Mouse (Mus musculus) ovary, postnatal 10 days (tissue): ENCODE data around the gene Cdv3.

Experiments
- DNase-seq: peaks from one replicate; pipeline ENCODE4 v3.0.0; 2022; ENCODE audit warnings: low spot score

The Cdv3 gene

GRCm38 (mm10) chr9:103365290-103366247 lies at the start of gene Cdv3:
Gene Cdv3, minus strand, starts transcription at chr9:103365840.
- DNase-seq, result peak; percentile 88

- DNase-seq, result no peak
These were observed 47.8 kb upstream of the Cdv3 start for GRCm38 (mm10) chr9:103413457-103413856.

GRCm38 (mm10) chr9:103409119-103409518 lies 43.5 kb upstream of the Cdv3 start:
- no peak for DNase-seq

- DNase-seq, result no peak
These were observed 42.6 kb upstream of the Cdv3 start for GRCm38 (mm10) chr9:103408136-103408777.

- no peak for DNase-seq
These were observed 37.8 kb upstream of the Cdv3 start for GRCm38 (mm10) chr9:103403331-103403973.

- no peak for DNase-seq
These were observed 33.0 kb upstream of the Cdv3 start for GRCm38 (mm10) chr9:103398509-103399157.

DNA sequence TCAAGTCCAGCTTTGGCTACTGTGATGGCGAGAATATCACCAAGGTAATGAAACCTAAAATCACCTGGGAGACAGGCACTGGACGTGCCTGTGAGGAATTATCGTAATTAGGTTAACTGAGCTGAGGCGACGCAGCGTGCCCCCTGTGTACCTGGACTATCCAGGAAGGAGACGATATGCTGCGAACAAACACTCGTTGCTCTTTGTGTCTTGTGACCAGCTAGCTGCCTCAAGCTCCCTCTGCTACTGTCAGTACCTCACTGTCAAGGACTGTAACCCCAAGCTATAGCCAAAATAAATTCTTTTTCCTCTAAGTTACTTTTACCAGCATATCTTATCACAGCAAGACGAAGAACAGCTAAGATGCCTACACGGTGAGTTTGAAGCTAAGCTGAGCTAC lies 27.6 kb upstream of the Cdv3 start:
- DNase-seq, result no peak

GRCm38 (mm10) chr9:103391796-103392372 lies 26.2 kb upstream of the Cdv3 start:
- no peak for DNase-seq

DNA sequence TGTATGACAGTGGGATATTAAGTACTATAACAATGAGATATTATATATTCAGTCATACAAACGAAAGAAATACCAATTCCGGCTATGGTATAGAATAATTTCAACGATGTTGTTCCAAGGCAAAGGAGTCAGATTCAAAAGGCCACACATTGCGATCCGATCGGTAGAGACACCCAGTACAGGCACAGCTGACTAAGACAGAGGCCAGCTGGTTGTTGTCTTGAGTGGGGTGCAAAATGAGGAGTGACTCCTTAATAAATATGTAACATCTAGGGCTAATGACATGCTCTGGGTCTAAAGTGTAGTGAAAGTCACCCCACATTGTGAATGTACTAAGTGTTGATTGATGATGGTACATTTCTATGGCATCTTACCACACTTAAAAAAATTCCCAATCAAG lies 23.6 kb upstream of the Cdv3 start:
- no peak for DNase-seq

DNA sequence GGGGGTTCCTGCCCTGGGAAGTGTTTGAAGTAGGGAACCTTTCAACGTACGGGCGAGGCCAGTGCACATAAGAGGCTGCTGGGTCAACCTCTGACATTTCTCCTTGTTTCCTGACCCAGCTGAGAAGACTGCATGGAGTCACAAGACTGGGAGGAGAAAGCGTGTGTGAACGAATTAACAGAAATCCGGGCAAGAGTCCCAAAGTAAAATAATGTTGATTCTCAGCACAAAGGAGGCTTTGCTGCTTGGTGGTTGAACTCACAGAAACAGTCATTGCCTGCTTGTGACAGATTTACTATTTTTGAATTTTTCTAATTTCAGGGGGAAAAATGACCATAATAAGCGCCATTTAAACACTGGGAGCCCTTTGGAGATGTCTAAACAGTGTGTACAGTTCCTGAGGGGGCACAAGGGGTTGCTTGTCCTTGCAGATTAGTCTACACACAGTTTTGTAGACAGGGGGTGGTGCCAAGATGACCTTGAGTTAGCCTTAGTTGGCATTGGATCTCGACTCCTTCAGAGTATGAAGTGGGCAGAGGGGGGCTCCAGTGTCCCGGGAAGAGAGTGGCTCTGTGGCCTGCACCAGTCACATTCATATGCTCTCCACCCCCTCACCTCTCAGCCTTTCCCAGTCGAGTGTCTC lies 21.5 kb upstream of the Cdv3 start:
- no peak for DNase-seq

DNA sequence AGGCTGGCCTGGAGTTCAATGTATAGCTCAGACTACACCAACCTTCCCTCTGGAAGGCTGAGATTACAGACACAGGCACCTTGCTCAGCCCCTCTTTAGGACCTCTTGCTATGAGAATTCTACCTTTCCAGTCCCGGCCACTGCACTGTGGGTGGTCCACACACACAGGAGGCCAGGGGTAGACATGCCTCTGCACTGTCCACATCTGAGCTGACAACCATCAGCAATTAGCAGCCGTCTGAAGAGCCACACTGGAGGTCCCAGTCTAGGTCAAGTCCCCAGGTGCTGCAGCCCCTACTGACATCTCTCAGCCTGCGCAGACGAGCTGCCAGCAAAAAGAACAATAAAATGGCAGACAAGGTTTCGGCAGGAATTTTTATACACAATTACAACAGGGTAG lies 20.9 kb upstream of the Cdv3 start:
- DNase-seq, result no peak

DNA sequence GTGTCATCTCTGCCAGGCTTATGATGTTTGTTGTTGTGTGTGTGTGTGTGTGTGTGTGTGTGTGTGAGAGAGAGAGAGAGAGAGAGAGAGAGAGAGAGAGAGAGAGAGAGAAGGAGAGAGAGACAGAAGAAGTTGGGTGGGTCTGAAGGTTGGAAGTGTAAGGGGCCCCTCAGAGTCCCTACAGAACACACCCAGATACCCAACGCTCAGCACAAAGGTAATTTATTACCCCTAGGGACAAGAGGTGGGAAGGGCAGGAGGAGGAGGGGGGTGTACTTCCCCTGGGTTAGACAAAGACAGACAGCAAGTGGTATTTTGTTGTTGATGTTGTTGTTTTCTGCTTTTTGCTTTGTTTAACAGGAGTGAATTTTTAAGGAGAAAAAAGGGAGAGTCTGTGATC lies 20.0 kb upstream of the Cdv3 start:
- no peak for DNase-seq

DNA sequence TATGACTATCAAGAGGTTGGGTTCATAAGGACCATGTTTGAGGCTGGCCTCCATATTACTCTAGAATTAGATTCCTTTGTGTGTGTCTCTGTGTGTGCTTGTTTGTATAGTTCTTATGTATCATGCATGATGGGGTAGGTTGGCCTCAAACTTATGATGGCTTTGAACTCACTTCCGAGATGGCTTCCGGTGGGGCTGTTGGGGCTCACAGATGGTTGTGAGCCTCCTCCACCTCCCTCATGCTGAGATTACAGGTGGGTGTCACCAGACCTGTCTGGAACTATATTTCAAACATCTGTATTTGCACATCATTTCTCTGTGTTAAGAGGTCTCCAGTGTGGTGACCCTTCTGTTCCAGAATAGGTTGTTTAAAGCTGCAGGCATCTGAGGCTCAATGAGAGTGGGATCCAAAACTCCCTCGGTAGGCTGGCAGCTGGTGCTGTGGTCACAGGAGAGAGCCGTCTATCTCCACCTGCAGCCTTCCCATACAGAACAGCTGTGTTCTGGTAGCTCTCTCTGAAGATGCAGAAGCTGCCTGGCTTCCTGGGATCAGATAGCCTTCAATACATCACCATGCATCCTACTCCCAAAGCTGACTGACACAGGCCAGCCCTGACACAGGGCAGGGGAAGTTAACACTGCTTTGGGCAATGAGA lies 18.6 kb upstream of the Cdv3 start:
- no peak for DNase-seq

DNA sequence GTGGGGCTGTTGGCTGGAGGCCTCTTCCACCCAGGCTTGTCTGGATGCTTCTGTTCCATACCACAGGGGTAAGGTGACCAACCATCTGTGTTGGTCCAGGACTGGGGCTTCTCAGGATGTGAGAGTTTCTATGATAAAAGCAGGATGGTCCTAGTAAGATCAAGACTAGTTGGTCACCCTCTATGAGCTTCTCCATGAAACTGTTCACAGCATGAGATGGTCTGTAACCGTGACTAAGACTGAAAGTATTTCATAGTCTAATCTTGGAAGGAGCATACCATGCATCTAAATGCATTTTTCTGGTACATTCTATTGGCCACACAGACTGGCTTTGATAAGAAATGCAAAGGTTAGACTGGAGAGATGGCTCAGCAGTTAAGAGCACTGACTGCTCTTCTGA lies 17.9 kb upstream of the Cdv3 start:
- no peak for DNase-seq

DNA sequence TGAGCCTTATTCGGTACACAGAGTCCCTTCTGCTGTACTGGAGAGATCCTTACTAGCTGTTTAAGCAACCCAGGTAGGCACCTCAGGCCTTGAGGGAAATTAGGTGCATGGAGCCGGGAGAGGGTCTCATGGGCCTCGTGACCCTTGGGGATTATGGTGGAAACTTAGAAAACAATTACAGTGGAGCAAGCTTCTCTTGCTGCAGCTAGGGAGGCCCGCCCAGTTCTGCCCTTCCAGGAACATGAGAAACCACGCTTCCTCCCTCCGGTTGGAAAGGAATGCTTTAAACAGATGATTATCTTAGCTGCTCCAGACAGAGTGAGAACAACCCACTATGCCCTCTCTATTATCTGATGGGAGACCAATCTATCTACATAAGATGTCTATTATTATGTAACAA lies 17.3 kb upstream of the Cdv3 start:
- no peak for DNase-seq

DNA sequence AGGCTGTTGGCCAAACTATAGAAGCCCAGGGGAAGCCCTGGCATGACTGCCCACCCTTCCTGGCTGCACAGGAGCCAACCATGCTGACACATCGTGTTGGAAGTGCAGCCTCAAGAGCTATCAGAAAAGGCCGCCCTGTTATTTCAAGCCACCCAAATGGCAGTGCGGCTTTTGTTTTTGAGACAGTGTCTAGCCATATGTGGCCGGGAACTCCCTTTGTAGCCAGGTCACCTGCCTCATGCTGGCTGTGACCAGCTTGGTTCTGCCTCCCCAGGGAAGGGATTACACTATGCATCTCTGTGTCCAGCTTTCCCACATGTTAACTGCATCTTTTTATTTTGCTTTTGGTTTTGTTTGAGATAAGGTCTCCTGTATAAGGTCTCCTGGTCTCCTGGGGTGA lies 14.9 kb upstream of the Cdv3 start:
- DNase-seq, result no peak

DNA sequence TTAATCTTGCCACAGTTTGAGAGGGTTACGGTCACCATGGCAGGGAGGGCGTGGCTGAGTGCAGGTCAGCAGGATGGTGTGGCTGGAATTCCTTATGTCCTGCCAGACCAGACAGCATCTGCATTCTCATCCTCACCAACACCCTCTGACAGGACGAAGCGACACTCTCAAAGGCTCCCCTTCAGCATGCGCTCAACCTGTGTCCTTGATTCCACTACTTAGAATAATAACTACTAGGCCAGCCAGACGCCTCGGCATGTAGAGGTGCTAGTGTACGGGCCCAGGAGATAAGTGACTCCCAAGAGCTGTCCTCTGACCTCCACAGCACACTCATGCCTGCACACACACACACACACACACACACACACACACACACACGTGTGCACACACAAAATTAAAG lies 13.6 kb upstream of the Cdv3 start:
- DNase-seq, result no peak

- no peak for DNase-seq
These were observed 13.0 kb upstream of the Cdv3 start for GRCm38 (mm10) chr9:103378686-103379085.

DNA sequence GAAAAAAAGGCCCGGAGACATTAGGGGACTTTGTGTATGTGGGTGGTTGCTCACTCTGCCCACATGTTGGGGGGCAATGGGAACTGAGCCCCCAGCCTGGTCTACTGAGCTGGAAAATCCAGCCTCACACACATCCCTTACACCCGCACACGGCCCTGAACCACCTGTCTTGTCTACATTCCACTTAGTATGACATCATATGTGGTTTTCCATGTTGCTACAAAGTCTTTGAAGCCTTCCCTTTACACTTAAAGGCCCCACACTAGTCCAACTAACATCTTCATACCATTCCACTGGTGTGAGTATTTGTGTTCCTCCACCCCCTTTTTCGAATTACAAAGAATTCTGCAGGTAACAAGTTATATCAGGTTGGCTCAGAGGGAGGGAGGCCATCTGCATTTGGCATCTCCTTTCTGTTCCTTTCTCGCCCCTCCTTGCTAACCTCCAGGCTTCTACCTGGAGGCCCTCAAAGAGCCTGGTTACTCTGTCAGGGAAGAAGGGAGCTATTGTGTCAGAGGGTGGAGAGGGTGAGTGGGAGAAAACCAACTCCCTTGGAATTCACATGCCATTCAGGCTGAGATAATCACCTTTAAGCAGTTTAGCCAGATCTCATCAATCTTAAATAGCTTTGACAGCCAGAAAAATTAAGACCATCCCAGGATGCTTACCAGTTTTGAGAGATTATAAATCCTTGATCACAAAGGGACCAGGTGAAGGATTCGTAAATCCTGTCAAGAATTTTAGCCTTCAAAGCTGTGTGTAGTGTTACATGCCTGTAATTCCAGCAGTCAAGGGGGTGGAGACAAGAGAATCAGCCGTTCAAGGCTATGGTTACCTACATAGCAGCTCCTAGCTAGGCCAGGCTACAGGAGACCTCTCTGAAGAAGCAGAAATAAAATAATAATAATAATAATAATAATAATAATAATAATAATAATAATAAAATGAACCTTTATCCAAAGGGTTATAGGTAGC lies 11.0 kb upstream of the Cdv3 start:
- DNase-seq, result no peak
